Mouse (Mus musculus) megakaryocyte, embryonic 14.5 days (primary cell): ENCODE results near the gene Cyb5d2. TPM values are rescaled to one million over a fixed set of nuclear protein-coding genes. Genes with fewer than 3 reads are reported as not detected.

Experiments used
- H3K27me3 ChIP-seq: replicated peaks from 2 replicates; pipeline ENCODE3; 2012; ENCODE audit warnings: inconsistent platforms
- H3K36me3 ChIP-seq: replicated peaks from 2 replicates; pipeline ENCODE3; 2012; ENCODE audit warnings: low read length, inconsistent platforms, mixed read lengths
- H3K4me1 ChIP-seq: 2 replicates; pipeline ENCODE4 v1.6.1; 2012; ENCODE audit warnings: inconsistent platforms
- H3K4me3 ChIP-seq: replicated peaks from 2 replicates; pipeline ENCODE3; 2012; ENCODE audit warnings: moderate library complexity, mild to moderate bottlenecking, inconsistent platforms
- H3K9me3 ChIP-seq: 2 replicates; pipeline ENCODE4 v1.6.1; 2012; ENCODE audit warnings: inconsistent platforms
- FLI1 ChIP-seq: IDR thresholded peaks from 2 replicates; pipeline ENCODE4 v1.6.1; 2012; ENCODE audit warnings: low read length, inconsistent platforms, mixed read lengths
- GATA1 ChIP-seq: IDR thresholded peaks from 3 replicates; pipeline ENCODE4 v1.6.1; 2012; ENCODE audit warnings: mixed read lengths, low read length, inconsistent platforms, borderline replicate concordance
- polyA plus RNA-seq: library from polyadenylated mRNA; stranded (reverse); fragments of >175 nt; gene quantifications from 2 replicates; pipeline ENCODE4 v1.2.3, GENCODE M21; 2012; ENCODE audit warnings: low replicate concordance; ENCODE audit not compliant: insufficient read depth

Cyb5d2 gene
- 0.34 TPM in 1 of 2 replicates, not detected in the other for polyA plus RNA-seq

- TF ChIP-seq GATA1, result no peak
- TF ChIP-seq FLI1, result peak; percentile 28; the same call in 1 of the 2 replicates
Observed at GRCm38 (mm10) chr11:72795455-72796295, at the start of gene Cyb5d2, which contains the start of gene Zzef1. TSS of gene Cyb5d2 (minus strand) at chr11:72796142. TSS of gene Zzef1 (plus strand) at chr11:72796226.

DNA sequence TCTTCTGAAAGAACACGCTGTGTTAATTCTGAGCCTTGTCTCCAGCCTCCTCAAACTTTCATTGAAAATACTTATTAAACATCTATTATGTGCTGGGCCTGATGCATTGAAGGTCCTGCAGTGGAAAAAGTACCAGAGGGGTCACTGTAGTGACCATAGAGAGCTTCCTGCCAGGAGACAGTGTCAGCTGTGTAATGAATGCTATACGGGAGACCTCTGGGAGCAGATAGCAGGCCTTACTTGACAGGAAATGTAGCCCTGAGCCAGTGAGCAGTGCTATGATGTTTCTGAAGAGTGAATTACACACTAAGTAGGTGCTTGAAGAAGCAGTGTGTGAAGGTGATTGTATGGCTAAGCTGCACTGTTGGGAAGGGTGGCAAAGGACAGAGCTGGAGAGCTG lies 49.6 kb upstream of the Cyb5d2 start:
- peaks cover 89% of the 10 kb centered on the region for H3K36me3 ChIP-seq
- no peak for TF ChIP-seq GATA1
- TF ChIP-seq FLI1, result no peak
- peaks cover 34% of the 10 kb centered on the region for H3K4me1 ChIP-seq
- no peaks in the 10 kb centered on the region for H3K9me3 ChIP-seq
- no peaks in the 10 kb centered on the region for H3K27me3 ChIP-seq
- peak overlapping the region; percentile 38 for H3K4me3 ChIP-seq

More at GRCm38 (mm10) chr11:72795455-72796295, at the start of gene Cyb5d2, which contains the start of gene Zzef1:
- H3K36me3 ChIP-seq, result peaks cover 22% of the 10 kb centered on the region
- H3K27me3 ChIP-seq, result no peaks in the 10 kb centered on the region
- no peaks in the 10 kb centered on the region for H3K9me3 ChIP-seq
- H3K4me3 ChIP-seq, result peak within 1 kb of the TSS; percentile 99
- H3K4me1 ChIP-seq, result peaks cover 57% of the 10 kb centered on the region

- Histone ChIP-seq H3K4me3 (no peak overlapping the region), H3K36me3 (peaks cover 87% of the 10 kb centered on the region), H3K9me3 (no peaks in the 10 kb centered on the region), H3K27me3 (no peaks in the 10 kb centered on the region), H3K4me1 (peaks cover 34% of the 10 kb centered on the region)
- no peak for TF ChIP-seq FLI1
- TF ChIP-seq GATA1, result no peak
Observed at GRCm38 (mm10) chr11:72843576-72843975, 47.6 kb upstream of the Cyb5d2 start.

GRCm38 (mm10) chr11:72842731-72843130 lies 46.8 kb upstream of the Cyb5d2 start:
- peaks cover 80% of the 10 kb centered on the region for H3K36me3 ChIP-seq
- TF ChIP-seq GATA1 (no peak), FLI1 (no peak)
- H3K27me3 ChIP-seq, result no peaks in the 10 kb centered on the region
- no peak overlapping the region for H3K4me3 ChIP-seq
- H3K9me3 ChIP-seq, result no peaks in the 10 kb centered on the region
- H3K4me1 ChIP-seq, result peaks cover 31% of the 10 kb centered on the region

DNA sequence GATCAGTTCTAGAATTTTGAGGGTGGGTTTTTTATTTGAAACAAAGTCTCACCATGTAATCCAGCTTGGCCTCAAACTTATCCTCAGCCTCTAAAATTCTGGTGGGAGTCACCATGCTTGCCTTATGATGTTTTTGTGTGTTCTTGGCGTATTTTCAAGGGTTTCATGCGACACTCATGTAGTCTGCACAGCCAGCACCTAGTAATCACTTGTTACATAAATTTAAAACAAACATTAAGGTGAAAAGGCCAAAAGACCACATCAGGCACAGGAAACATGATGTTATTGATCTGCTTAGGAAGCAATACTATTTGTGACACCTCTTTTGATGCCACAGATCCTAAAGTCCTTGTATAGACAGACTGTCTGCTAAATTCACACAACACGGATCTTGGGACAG lies 33.9 kb upstream of the Cyb5d2 start:
- peaks cover 4% of the 10 kb centered on the region; the same call in 1 of the 2 replicates for H3K4me1 ChIP-seq
- H3K27me3 ChIP-seq, result no peaks in the 10 kb centered on the region
- no peak overlapping the region for H3K4me3 ChIP-seq
- no peaks in the 10 kb centered on the region for H3K9me3 ChIP-seq
- H3K36me3 ChIP-seq, result peaks cover 96% of the 10 kb centered on the region
- TF ChIP-seq GATA1 (no peak), FLI1 (no peak)

- Histone ChIP-seq H3K4me3 (no peak overlapping the region), H3K36me3 (peaks cover 93% of the 10 kb centered on the region), H3K4me1 (peaks cover 14% of the 10 kb centered on the region), H3K9me3 (no peaks in the 10 kb centered on the region), H3K27me3 (no peaks in the 10 kb centered on the region)
- TF ChIP-seq FLI1 (no peak), GATA1 (no peak)
Observed at GRCm38 (mm10) chr11:72821041-72821440, 25.1 kb upstream of the Cyb5d2 start.

DNA sequence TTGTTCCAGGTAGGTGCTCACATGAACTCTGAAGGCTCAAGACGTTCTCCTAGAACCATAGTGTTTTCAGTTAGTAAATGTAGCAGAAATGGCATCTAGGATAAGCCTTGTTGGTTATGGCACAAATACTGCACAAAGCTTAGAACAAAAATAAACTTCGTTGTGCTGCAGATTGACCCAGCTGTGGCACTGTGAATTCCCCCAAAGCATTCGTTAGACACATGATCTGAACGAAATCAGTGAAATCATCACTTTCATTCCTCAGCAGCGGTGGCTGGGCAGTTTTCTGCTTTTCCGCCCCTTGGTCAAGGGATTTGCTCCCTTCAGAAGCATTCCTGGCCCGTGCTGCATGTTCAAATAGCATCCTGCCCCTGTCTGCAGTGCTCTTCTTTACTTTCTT lies 22.1 kb upstream of the Cyb5d2 start:
- TF ChIP-seq FLI1 (no peak), GATA1 (no peak)
- peaks cover 78% of the 10 kb centered on the region for H3K36me3 ChIP-seq
- H3K9me3 ChIP-seq, result no peaks in the 10 kb centered on the region
- H3K4me3 ChIP-seq, result no peak overlapping the region
- H3K4me1 ChIP-seq, result peaks cover 20% of the 10 kb centered on the region
- H3K27me3 ChIP-seq, result no peaks in the 10 kb centered on the region

GRCm38 (mm10) chr11:72816859-72817258 lies 20.9 kb upstream of the Cyb5d2 start:
- H3K9me3 ChIP-seq, result no peaks in the 10 kb centered on the region
- peaks cover 27% of the 10 kb centered on the region for H3K4me1 ChIP-seq
- no peaks in the 10 kb centered on the region for H3K27me3 ChIP-seq
- TF ChIP-seq FLI1, result no peak
- no peak for TF ChIP-seq GATA1
- no peak overlapping the region for H3K4me3 ChIP-seq
- peaks cover 66% of the 10 kb centered on the region for H3K36me3 ChIP-seq

DNA sequence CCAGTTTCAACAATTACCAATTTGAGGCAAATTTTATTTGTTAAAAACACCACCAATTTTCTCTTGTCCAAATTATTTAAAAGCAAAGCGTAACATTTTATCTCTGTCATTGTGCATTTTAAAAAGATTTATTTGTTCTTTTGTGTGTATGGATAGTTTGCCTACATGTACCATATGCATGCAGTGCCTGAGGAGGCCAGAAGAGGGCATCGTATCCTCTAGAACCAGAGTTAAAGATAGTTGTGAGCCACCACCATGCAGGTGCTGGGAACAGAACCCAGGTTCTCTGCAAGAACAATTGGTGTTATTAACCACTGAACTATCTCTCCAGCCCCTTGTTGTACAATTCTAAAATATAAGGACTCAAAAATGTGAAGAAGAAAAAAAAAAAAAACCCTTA lies 18.2 kb upstream of the Cyb5d2 start:
- TF ChIP-seq FLI1 (no peak), GATA1 (no peak)
- H3K36me3 ChIP-seq, result peaks cover 39% of the 10 kb centered on the region
- H3K27me3 ChIP-seq, result no peaks in the 10 kb centered on the region
- H3K4me1 ChIP-seq, result peaks cover 47% of the 10 kb centered on the region
- no peak overlapping the region for H3K4me3 ChIP-seq
- H3K9me3 ChIP-seq, result no peaks in the 10 kb centered on the region

GRCm38 (mm10) chr11:72813687-72814086 lies 17.7 kb upstream of the Cyb5d2 start:
- no peak for TF ChIP-seq FLI1
- no peak for TF ChIP-seq GATA1
- Histone ChIP-seq H3K9me3 (no peaks in the 10 kb centered on the region), H3K4me1 (peaks cover 47% of the 10 kb centered on the region), H3K27me3 (no peaks in the 10 kb centered on the region), H3K4me3 (no peak overlapping the region), H3K36me3 (peaks cover 34% of the 10 kb centered on the region)
